Mouse (Mus musculus) forebrain, postnatal 0 days (tissue): ENCODE measurements at regions not wholly inside any gene's neighbourhood (a gene's known extent, or its start where the extent isn't known, plus 50 kb on each side); places are given as distances from the start of the nearest gene placed in this dataset.

Source experiments
- ATAC-seq: fragments of 200-750 bp; cut with Nextera tagmentation; 2 replicates; pipeline ENCODE4 v1.8.0; 2017; ENCODE audit warnings: mild to moderate bottlenecking, moderate library complexity
- DNase-seq: peaks from one replicate; pipeline ENCODE4 v3.0.0-alpha.2; 2015
- H3K27ac ChIP-seq: fragments of 300-500 bp; sonication (generic); 2 replicates; pipeline ENCODE4 v1.5.1; 2014; ENCODE audit warnings: low read depth, mild to moderate bottlenecking, antibody characterized with exemption, low read length, moderate library complexity, mixed read lengths
- H3K27me3 ChIP-seq: fragments of 300-500 bp; sonication (generic); 2 replicates; pipeline ENCODE4 v1.6.1; 2014; ENCODE audit warnings: mild to moderate bottlenecking, low read length, mixed read lengths; ENCODE audit not compliant: insufficient read depth
- H3K36me3 ChIP-seq: fragments of 300-500 bp; sonication (generic); 2 replicates; pipeline ENCODE4 v1.6.1; 2014; ENCODE audit warnings: mild to moderate bottlenecking, moderate library complexity; ENCODE audit not compliant: insufficient read depth
- H3K4me1 ChIP-seq: fragments of 300-500 bp; sonication (generic); 2 replicates; pipeline ENCODE4 v1.6.1; 2014; ENCODE audit warnings: antibody characterized with exemption; ENCODE audit not compliant: insufficient read depth
- H3K4me2 ChIP-seq: fragments of 300-500 bp; sonication (generic); 2 replicates; pipeline ENCODE4 v1.6.1; 2014; ENCODE audit warnings: low read depth, mild to moderate bottlenecking, moderate library complexity
- H3K4me3 ChIP-seq: fragments of 300-500 bp; sonication (generic); 2 replicates; pipeline ENCODE4 v1.5.1; 2014; ENCODE audit warnings: low read depth, low read length, mixed read lengths
- H3K9ac ChIP-seq: fragments of 300-500 bp; sonication (generic); 2 replicates; pipeline ENCODE4 v1.6.1; 2014; ENCODE audit warnings: mild to moderate bottlenecking
- H3K9me3 ChIP-seq: fragments of 300-500 bp; sonication (generic); 2 replicates; pipeline ENCODE4 v1.6.1; 2016; ENCODE audit warnings: low read length
- CTCF ChIP-seq: sonication (generic); IDR thresholded peaks from 2 replicates; pipeline ENCODE4 v1.5.1; 2016; ENCODE audit warnings: antibody characterized with exemption, control low read depth, low read depth
- WGBS: fragments of 180-500 bp; shearing (Covaris S2); extraction: QIAGEN DNeasy Blood & Tissue Kit; methylation state at CpG from one replicate; pipeline ENCODE4 v1.1.7; 2014; 5-methylcytosine and 5-hydroxymethylcytosine counted together

DNA sequence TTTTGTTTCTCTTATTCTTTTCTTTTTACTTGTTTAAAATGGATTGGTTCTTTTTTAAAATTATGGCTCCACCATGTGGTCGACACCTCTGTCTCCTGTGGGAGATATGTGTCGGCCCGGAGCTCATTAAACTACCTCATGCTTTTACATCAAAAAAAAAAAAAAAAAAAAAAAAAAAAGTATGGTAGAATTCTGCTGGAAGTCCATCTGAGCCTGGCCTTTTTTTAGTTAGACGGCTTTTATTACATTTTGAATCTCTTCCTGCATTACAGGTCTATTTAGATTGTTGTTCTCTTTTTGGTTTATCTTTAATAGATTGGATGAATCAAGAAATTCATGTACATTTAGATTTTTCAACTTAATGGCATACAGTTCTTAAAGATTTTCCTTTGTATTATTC lies 350.8 kb upstream of the Ascc3 start:
- H3K27me3 ChIP-seq: no peaks in the 10 kb centered on the region
- no peak overlapping the region for H3K4me3 ChIP-seq
- H3K36me3 ChIP-seq: no peaks in the 10 kb centered on the region
- ATAC-seq (no peak), DNase-seq (no peak)
- WGBS: 76% methylated on average over 4 of the region's 4 CpGs
- H3K4me1 ChIP-seq: no peaks in the 10 kb centered on the region
- no peak overlapping the region for H3K4me2 ChIP-seq
- no peaks in the 10 kb centered on the region for H3K9me3 ChIP-seq
- H3K9ac ChIP-seq: no peak overlapping the region
- no peak overlapping the region for H3K27ac ChIP-seq
- no peak for TF ChIP-seq CTCF

DNA sequence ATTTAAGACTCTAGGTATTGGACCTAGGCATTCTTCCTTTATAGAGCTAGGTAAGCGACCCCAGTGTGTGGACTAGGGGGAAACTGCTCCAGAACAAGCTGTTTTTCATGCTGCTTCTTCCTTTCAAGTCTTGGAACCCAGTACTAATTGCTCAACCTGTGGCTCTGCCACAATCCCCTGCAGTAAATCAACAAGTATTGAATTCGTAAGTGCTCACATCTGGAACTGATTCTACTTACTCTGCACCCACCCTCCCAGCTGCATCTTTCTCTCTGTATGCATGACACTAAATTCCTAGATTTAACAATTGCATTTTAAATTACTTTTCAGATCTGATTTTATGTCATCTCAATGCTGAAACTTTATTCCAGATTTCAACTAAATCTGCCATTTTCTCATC lies 388.9 kb upstream of the Ascc3 start:
- H3K4me2 ChIP-seq: no peak overlapping the region
- ATAC-seq (peak; percentile 55), DNase-seq (no peak)
- no peak for TF ChIP-seq CTCF
- no peak overlapping the region for H3K4me3 ChIP-seq
- H3K4me1 ChIP-seq: no peaks in the 10 kb centered on the region
- H3K9me3 ChIP-seq: no peaks in the 10 kb centered on the region
- no peaks in the 10 kb centered on the region for H3K27me3 ChIP-seq
- no peak overlapping the region for H3K9ac ChIP-seq
- H3K27ac ChIP-seq: no peak overlapping the region
- WGBS: 74% methylated on average over 2 of the region's 2 CpGs
- H3K36me3 ChIP-seq: no peaks in the 10 kb centered on the region

DNA sequence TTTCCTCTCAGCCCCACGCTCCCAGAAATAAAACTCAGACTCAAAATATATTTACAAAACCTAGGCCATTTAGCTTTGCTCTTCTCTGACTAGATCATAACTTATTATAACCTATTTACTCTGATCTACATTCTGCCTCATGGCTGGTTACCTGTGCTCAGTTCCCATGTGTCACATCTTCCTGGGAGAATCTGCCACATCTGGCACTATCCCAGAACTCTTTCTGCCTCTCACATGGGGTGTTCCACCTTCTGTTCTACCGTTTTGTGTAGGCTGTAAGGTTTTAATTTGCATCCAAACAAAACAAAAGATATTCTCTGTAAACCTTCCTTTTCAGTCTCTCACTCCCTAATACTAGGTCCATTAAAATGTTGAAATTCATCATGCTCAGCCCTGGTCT lies 390.8 kb upstream of the Ascc3 start:
- Histone ChIP-seq H3K4me3 (no peak overlapping the region), H3K27ac (no peak overlapping the region), H3K36me3 (no peaks in the 10 kb centered on the region), H3K4me2 (no peak overlapping the region), H3K9ac (no peak overlapping the region), H3K9me3 (no peaks in the 10 kb centered on the region), H3K27me3 (no peaks in the 10 kb centered on the region), H3K4me1 (no peaks in the 10 kb centered on the region)
- 57% methylated on average over 2 of the region's 2 CpGs for WGBS
- DNase-seq: no peak
- no peak for ATAC-seq
- no peak for TF ChIP-seq CTCF

DNA sequence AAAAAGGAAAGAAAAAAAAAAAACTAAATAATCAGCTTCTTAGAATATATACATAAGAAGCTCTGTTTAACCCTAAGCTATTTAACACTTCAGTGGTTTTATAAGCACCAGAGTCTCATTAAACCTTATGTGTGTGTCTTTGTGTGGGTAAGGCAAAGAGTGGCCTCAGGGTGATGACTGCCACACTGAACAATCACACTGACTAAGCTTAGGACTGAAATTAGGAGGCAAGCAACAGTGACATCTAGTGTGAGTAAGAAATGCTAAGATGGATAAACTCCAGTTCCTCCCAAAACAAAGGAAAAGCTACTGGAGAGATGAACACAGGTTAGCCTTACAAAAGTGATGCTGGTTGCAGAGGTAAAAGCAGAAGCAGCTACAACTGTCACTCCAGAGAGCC lies 392.6 kb upstream of the Ascc3 start:
- Histone ChIP-seq H3K9ac (no peak overlapping the region), H3K27ac (no peak overlapping the region), H3K9me3 (no peaks in the 10 kb centered on the region), H3K4me3 (no peak overlapping the region), H3K36me3 (no peaks in the 10 kb centered on the region), H3K4me2 (no peak overlapping the region), H3K4me1 (no peaks in the 10 kb centered on the region), H3K27me3 (no peaks in the 10 kb centered on the region)
- peak; percentile 76 for TF ChIP-seq CTCF
- peak; percentile 91 for ATAC-seq
- peak; percentile 67 for DNase-seq

DNA sequence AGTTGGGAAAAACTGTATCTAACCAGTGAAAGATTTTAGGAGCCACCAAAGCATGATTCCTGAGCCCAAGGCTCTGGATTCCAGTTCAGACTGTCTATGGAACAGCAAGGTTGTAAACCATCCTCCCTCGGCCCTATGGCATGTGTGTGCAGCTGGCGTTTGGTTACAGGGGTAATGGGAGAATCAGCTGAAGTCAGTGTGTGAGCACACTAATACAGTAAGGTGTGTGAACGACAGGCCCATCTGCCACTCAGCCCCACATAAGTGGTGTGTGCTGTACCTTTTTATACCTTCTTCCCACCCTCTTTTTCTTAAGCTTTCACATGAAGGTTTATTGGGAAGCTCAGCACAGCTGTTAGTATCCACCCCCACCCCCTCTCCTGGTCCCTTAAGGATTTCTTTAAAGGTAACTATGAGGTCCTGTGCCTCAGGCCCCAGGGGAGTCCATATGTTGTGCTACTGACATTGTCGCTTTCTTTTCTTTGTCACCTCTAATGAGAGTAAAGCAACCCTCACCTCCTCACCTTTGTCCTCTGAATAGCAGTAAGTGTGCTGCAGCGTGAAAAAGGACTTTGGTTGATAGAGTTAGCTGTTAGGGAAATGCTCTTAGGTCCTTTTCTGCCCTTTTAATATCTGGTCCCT lies 394.5 kb upstream of the Ascc3 start:
- ATAC-seq: no peak
- no peak overlapping the region for H3K4me3 ChIP-seq
- H3K9me3 ChIP-seq: no peaks in the 10 kb centered on the region
- no peak overlapping the region for H3K27ac ChIP-seq
- H3K9ac ChIP-seq: no peak overlapping the region
- H3K4me2 ChIP-seq: no peak overlapping the region
- no peak for TF ChIP-seq CTCF
- H3K27me3 ChIP-seq: no peaks in the 10 kb centered on the region
- 55% methylated on average over 5 of the region's 5 CpGs for WGBS
- no peaks in the 10 kb centered on the region for H3K4me1 ChIP-seq
- DNase-seq: no peak
- no peaks in the 10 kb centered on the region for H3K36me3 ChIP-seq

DNA sequence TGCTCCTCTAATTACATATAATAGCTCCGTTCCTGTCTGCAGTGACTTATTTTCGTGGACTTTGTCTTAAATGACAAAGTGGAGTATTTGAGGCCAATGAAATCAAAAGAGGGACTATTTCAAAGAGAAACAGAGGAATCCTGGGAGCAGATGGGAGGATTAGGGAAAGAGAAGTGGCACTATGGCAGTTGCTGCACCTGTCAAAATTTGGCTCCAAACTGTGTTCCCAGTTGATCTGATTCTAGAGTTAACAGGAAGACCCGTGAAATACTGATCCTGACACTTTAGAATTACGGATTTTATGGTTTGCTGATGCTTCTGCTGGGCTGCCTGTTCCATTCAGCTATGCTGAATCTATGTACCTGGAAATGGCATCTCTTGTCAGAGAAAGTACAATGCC lies 401.7 kb upstream of the Grik2 start:
- H3K4me1 ChIP-seq: no peaks in the 10 kb centered on the region
- peak; percentile 16 for DNase-seq
- H3K9ac ChIP-seq: no peak overlapping the region
- no peaks in the 10 kb centered on the region for H3K27me3 ChIP-seq
- no peak overlapping the region for H3K4me3 ChIP-seq
- no peaks in the 10 kb centered on the region for H3K9me3 ChIP-seq
- no peak overlapping the region for H3K27ac ChIP-seq
- TF ChIP-seq CTCF: no peak
- 38% methylated on average over 4 of the region's 4 CpGs for WGBS
- no peak for ATAC-seq
- no peaks in the 10 kb centered on the region for H3K36me3 ChIP-seq
- H3K4me2 ChIP-seq: no peak overlapping the region

DNA sequence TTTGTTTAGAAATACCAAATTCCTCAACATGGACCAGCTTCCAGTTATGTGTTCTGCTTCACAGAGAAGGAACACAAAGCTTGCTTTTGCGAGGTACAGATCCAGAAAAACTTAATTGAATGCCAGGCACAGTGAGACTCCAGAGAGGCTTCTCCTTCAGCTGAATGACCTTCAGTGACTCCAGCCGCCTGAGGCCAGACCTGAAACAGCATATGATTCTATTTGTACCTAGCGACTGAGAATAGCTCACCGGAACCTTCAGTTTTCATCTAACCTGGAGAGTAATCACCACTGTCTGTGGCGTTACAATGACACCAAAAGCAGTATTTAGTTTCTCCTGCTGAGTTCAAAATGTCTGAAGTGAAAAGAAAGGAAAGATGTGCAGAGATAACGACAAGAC lies 380.6 kb upstream of the Grik2 start:
- H3K36me3 ChIP-seq: no peaks in the 10 kb centered on the region
- no peak overlapping the region for H3K9ac ChIP-seq
- no peaks in the 10 kb centered on the region for H3K27me3 ChIP-seq
- TF ChIP-seq CTCF: no peak
- no peak overlapping the region for H3K27ac ChIP-seq
- ATAC-seq: no peak
- H3K4me2 ChIP-seq: no peak overlapping the region
- DNase-seq: no peak
- H3K4me1 ChIP-seq: no peaks in the 10 kb centered on the region
- no peak overlapping the region for H3K4me3 ChIP-seq
- WGBS: 59% methylated on average over 6 of the region's 6 CpGs
- H3K9me3 ChIP-seq: no peaks in the 10 kb centered on the region

DNA sequence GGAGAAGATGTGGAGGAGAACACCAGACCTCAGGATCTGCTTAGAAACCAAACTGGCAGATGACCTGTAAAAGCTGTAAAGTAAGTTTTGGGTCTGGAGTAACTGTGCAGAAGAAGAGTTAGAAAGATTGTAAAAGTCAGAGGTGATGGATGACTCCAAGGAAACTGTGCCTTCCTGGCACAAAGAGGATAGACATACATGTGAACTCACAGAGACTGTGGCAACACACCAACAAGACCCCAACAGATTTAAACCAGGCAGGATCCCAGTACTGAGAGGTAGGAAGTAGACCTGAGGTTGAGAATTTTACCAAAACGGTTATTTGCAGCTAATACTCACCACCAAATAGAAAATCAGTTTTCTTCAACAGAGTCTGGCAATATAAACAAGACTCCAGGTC lies 349.8 kb upstream of the Grik2 start:
- ATAC-seq (no peak), DNase-seq (no peak)
- 76% methylated on average over 1 of the region's 1 CpGs for WGBS
- no peaks in the 10 kb centered on the region for H3K27me3 ChIP-seq
- no peak overlapping the region for H3K4me3 ChIP-seq
- no peaks in the 10 kb centered on the region for H3K9me3 ChIP-seq
- TF ChIP-seq CTCF: no peak
- H3K36me3 ChIP-seq: no peaks in the 10 kb centered on the region
- no peak overlapping the region for H3K4me2 ChIP-seq
- H3K27ac ChIP-seq: no peak overlapping the region
- H3K9ac ChIP-seq: no peak overlapping the region
- no peaks in the 10 kb centered on the region for H3K4me1 ChIP-seq
